Mouse (Mus musculus) hindbrain, embryonic 11.5 days (tissue): ENCODE measurements around the gene Atpaf1. TPM values are rescaled to one million over a fixed set of nuclear protein-coding genes. Genes with fewer than 3 reads are reported as not detected.

ENCODE experiments used
- ATAC-seq: fragments of 200-750 bp; cut with Nextera tagmentation; 2 replicates; pipeline ENCODE4 v1.8.0; 2017; ENCODE audit warnings: mild to moderate bottlenecking, moderate TSS enrichment, moderate library complexity; ENCODE audit not compliant: low FRiP score
- DNase-seq: peaks from one replicate; pipeline ENCODE4 v3.0.0-alpha.2; 2015; ENCODE audit warnings: low spot score
- H3K27ac ChIP-seq: fragments of 300-500 bp; sonication (generic); 2 replicates; pipeline ENCODE4 v1.5.1; 2014; ENCODE audit warnings: mild to moderate bottlenecking, low read depth, low read length
- H3K27me3 ChIP-seq: fragments of 300-500 bp; sonication (generic); 2 replicates; pipeline ENCODE4 v1.6.1; 2014; ENCODE audit warnings: mild to moderate bottlenecking, low read length, moderate library complexity, mixed read lengths; ENCODE audit not compliant: control insufficient read depth, insufficient read depth
- H3K36me3 ChIP-seq: fragments of 300-500 bp; sonication (generic); 2 replicates; pipeline ENCODE4 v1.6.1; 2014; ENCODE audit warnings: mild to moderate bottlenecking, low read length, moderate library complexity, mixed read lengths; ENCODE audit not compliant: control insufficient read depth, insufficient read depth
- H3K4me1 ChIP-seq: fragments of 300-500 bp; sonication (generic); replicated peaks from 2 replicates; pipeline ENCODE4 v1.6.1; 2014; ENCODE audit warnings: low read length, mixed read lengths; ENCODE audit not compliant: control insufficient read depth, insufficient read depth
- H3K4me2 ChIP-seq: fragments of 300-500 bp; sonication (generic); replicated peaks from 2 replicates; pipeline ENCODE4 v1.6.1; 2014; ENCODE audit warnings: mild to moderate bottlenecking, low read depth, low read length
- H3K4me3 ChIP-seq: fragments of 300-500 bp; sonication (generic); 2 replicates; pipeline ENCODE4 v1.5.1; 2014; ENCODE audit warnings: low read depth, low read length
- H3K9ac ChIP-seq: fragments of 300-500 bp; sonication (generic); 2 replicates; pipeline ENCODE4 v1.6.1; 2014; ENCODE audit warnings: low read depth, low read length
- H3K9me3 ChIP-seq: fragments of 300-500 bp; sonication (generic); 2 replicates; pipeline ENCODE4 v1.6.1; 2016; ENCODE audit warnings: low read length; ENCODE audit not compliant: control insufficient read depth
- WGBS: fragments of 180-500 bp; shearing (Covaris S2); extraction: QIAGEN DNeasy Blood & Tissue Kit; methylation state at CpG from one replicate; pipeline ENCODE4 v1.1.7; 2014; 5-methylcytosine and 5-hydroxymethylcytosine counted together
- polyA plus RNA-seq: library from polyadenylated mRNA; unstranded; fragments of >200 nt; fragmentation: Nextera tagmentation; extraction: Ambion mirVana; gene quantifications from 2 replicates; pipeline ENCODE4 v1.2.1, GENCODE M21; 2014

Gene Atpaf1
- polyA plus RNA-seq, 1 experiment from 2014 or later: 42.5 TPM

- H3K36me3 ChIP-seq: no peaks in the 10 kb centered on the region
- H3K27ac ChIP-seq: no peak overlapping the region
- DNase-seq (no peak), ATAC-seq (no peak)
- H3K4me1 ChIP-seq: no peaks in the 10 kb centered on the region; the same call in 1 of the 2 replicates
- H3K4me3 ChIP-seq: no peak overlapping the region
- no peak overlapping the region for H3K4me2 ChIP-seq
- 83% methylated on average over 5 of the region's 5 CpGs for WGBS
- H3K9me3 ChIP-seq: no peaks in the 10 kb centered on the region
- no peaks in the 10 kb centered on the region for H3K27me3 ChIP-seq
- no peak overlapping the region for H3K9ac ChIP-seq
These were observed 2.4 kb upstream of the Atpaf1 start for GRCm38 (mm10) chr4:115782026-115782805.

DNA sequence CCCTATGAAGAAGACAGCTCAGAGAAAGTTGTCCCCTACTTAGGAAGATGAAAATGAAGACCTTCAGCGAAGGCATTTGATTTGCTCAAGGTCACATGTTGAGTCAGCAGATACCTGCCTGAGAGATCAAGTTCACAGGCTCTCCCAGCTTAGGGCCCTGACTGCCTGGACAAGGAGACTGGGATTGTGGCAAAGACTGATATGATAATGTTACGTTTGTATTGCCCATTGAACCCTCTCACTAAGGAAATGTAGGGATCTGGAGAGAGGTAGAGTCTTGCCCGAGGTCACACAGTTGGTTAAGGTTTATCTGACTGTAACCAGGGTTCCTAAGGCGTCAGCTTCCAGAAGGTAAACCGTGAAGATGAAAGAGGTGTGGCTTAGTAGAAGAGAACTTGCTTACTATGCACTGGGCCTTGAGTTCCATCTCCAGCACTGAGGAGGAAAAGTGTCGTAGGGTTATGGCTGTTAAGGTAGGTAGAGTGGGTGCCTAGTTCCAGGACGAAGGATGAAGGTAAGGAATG lies 961 bp downstream of the Atpaf1 start:
- peak overlapping the region; percentile 60 for H3K4me2 ChIP-seq
- 65% methylated on average over 7 of the region's 7 CpGs for WGBS
- no peaks in the 10 kb centered on the region for H3K9me3 ChIP-seq
- DNase-seq (no peak), ATAC-seq (peak; percentile 28)
- H3K27me3 ChIP-seq: no peaks in the 10 kb centered on the region
- peak overlapping the region; percentile 66 for H3K4me3 ChIP-seq
- H3K4me1 ChIP-seq: no peaks in the 10 kb centered on the region; the same call in 1 of the 2 replicates
- H3K36me3 ChIP-seq: no peaks in the 10 kb centered on the region
- H3K9ac ChIP-seq: peak overlapping the region; percentile 65
- no peak overlapping the region for H3K27ac ChIP-seq

GRCm38 (mm10) chr4:115790864-115791263 lies 6.3 kb downstream of the Atpaf1 start:
- Histone ChIP-seq H3K9ac (no peak overlapping the region), H3K4me2 (no peak overlapping the region), H3K27me3 (no peaks in the 10 kb centered on the region), H3K27ac (no peak overlapping the region), H3K36me3 (no peaks in the 10 kb centered on the region), H3K9me3 (no peaks in the 10 kb centered on the region), H3K4me3 (no peak overlapping the region), H3K4me1 (no peaks in the 10 kb centered on the region)
- 79% methylated on average over 3 of the region's 3 CpGs for WGBS
- DNase-seq: no peak
- ATAC-seq: no peak

GRCm38 (mm10) chr4:115795360-115795759 lies 10.7 kb downstream of the Atpaf1 start:
- 92% methylated on average over 3 of the region's 3 CpGs for WGBS
- Histone ChIP-seq H3K36me3 (no peaks in the 10 kb centered on the region), H3K9me3 (no peaks in the 10 kb centered on the region), H3K9ac (no peak overlapping the region), H3K4me1 (no peaks in the 10 kb centered on the region), H3K27ac (no peak overlapping the region), H3K4me3 (no peak overlapping the region), H3K4me2 (no peak overlapping the region), H3K27me3 (no peaks in the 10 kb centered on the region)
- no peak for DNase-seq
- no peak for ATAC-seq

GRCm38 (mm10) chr4:115799981-115800380 lies 15.4 kb downstream of the Atpaf1 start:
- H3K27ac ChIP-seq: no peak overlapping the region
- H3K9ac ChIP-seq: no peak overlapping the region
- ATAC-seq: no peak
- no peak overlapping the region for H3K4me3 ChIP-seq
- DNase-seq: no peak
- no peaks in the 10 kb centered on the region for H3K9me3 ChIP-seq
- 90% methylated on average over 3 of the region's 3 CpGs for whole genome bisulfite sequencing
- H3K4me1 ChIP-seq: no peaks in the 10 kb centered on the region
- no peaks in the 10 kb centered on the region for H3K27me3 ChIP-seq
- no peak overlapping the region for H3K4me2 ChIP-seq
- no peaks in the 10 kb centered on the region for H3K36me3 ChIP-seq

- Histone ChIP-seq H3K9ac (no peak overlapping the region), H3K27me3 (no peaks in the 10 kb centered on the region), H3K27ac (no peak overlapping the region), H3K4me1 (no peaks in the 10 kb centered on the region), H3K36me3 (0 out of 2 replicates have a peak, but pooled peaks cover 2% of the 10 kb centered on the region), H3K4me2 (no peak overlapping the region), H3K4me3 (no peak overlapping the region), H3K9me3 (no peaks in the 10 kb centered on the region)
- DNase-seq (no peak), ATAC-seq (no peak)
- WGBS: 95% methylated on average over 4 of the region's 4 CpGs
These were observed 27.7 kb downstream of the Atpaf1 start for GRCm38 (mm10) chr4:115812326-115812725.

- Histone ChIP-seq H3K4me1 (no peaks in the 10 kb centered on the region), H3K4me3 (no peak overlapping the region), H3K36me3 (0 out of 2 replicates have a peak, but pooled peaks cover 2% of the 10 kb centered on the region), H3K27ac (no peak overlapping the region), H3K9me3 (no peaks in the 10 kb centered on the region), H3K9ac (no peak overlapping the region), H3K4me2 (no peak overlapping the region), H3K27me3 (no peaks in the 10 kb centered on the region)
- DNase-seq: no peak
- WGBS: 89% methylated on average over 5 of the region's 5 CpGs
- no peak for ATAC-seq
These were observed 31.0 kb downstream of the Atpaf1 start for GRCm38 (mm10) chr4:115815606-115816005.

GRCm38 (mm10) chr4:115820199-115820598 lies 35.6 kb downstream of the Atpaf1 start:
- no peaks in the 10 kb centered on the region for H3K4me1 ChIP-seq
- ATAC-seq: no peak
- H3K4me3 ChIP-seq: no peak overlapping the region
- no peak overlapping the region for H3K9ac ChIP-seq
- H3K36me3 ChIP-seq: 0 out of 2 replicates have a peak, but pooled peaks cover 2% of the 10 kb centered on the region
- no peak overlapping the region for H3K27ac ChIP-seq
- WGBS: 73% methylated on average over 3 of the region's 3 CpGs
- H3K27me3 ChIP-seq: no peaks in the 10 kb centered on the region
- DNase-seq: no peak
- no peak overlapping the region for H3K4me2 ChIP-seq
- no peaks in the 10 kb centered on the region for H3K9me3 ChIP-seq

DNA sequence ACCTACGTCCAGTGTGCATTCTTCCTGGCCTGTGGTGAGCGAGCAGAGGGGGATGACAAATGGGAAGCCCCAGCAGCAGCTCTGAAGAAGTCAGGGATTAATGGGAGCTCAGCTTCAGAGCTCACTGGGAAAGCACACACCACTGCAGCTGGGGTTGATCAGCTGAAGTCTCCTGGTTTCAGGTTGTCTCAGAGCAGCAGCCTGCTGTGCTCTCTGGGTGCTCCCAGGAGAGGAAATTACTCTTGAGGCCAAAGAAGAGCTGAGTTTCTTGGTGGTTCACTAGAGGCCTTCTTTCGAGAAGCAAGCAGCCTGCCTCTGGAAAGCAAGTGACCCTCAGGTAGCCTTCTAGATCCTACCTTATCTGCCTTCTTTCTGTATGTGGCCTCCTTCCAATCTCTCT lies 36.3 kb downstream of the Atpaf1 start:
- Histone ChIP-seq H3K4me3 (no peak overlapping the region), H3K27me3 (no peaks in the 10 kb centered on the region), H3K36me3 (no peaks in the 10 kb centered on the region), H3K27ac (no peak overlapping the region), H3K9me3 (no peaks in the 10 kb centered on the region), H3K4me1 (no peaks in the 10 kb centered on the region), H3K4me2 (no peak overlapping the region), H3K9ac (no peak overlapping the region)
- no peak for ATAC-seq
- DNase-seq: no peak
- 68% methylated on average over 3 of the region's 3 CpGs for WGBS
